ENCODE assay signal across 1 mouse cellular context in the genomic region with DNA sequence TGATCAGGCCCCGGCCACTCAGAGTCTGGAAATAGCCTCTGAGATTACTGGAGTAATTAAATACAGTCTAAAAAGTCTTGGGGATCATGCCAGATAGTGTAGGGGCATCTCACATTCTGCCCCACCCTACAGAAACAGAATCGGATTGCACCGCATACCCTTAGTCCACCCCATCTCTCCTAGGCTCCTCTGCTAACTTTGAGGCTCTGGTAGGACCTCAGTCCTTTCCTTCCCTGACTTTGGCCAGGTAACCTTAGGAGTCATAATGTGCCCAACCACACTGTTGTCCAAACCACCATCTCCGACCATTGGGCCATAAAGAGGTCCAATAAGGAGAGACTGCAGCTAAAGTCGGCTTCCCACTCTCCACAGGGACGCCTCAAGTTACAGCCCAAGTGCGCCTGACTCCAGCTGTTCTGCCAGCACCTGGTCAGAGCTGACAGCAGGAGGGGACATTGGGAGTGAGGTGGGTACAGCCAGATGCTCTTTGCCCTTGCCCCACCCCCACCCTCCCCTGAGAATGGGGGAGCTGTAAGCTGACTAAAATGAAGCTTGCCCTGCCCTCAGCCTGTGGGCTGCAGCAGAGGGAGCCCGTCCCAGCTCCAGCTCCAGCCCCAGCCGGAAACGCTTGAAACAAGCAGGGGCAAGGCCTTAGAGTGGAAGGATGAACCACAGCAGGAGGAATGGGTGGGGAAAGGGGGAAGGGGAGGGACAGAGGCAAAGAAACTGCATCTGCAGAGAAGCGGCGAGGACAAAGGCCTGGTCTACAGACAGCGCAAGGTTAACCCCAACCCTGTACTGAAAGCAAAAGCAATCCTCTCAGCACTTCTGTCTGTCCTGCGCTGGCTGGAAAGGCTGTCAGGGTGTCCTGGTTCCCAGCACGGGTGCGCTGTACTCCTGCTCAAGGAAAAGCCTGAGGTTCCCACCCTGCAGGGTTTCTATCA.
A peak's percentile ranks its signal among the peaks of the same experiment; 100 is the strongest.
TF ChIP-seq lines count a peak whose summit lies in the region.

No protein-coding gene starts in this region.

TF ChIP-seq in MEL, 35 proteins besides CTCF, POLR2A, EP300 and RAD21:
- TF ChIP-seq MAZ (IDR thresholded peaks at IDR 0.05; ENCODE audit: low read depth, low read length) (0 out of 2 replicates have a peak, but pooled peaks have one; percentile 18), SIN3A (IDR thresholded peaks at IDR 0.05; ENCODE audit: low read length) (no peak), NELFE (IDR thresholded peaks at IDR 0.05; ENCODE audit: low read depth, low read length) (0 out of 2 replicates have a peak, but pooled peaks have one; percentile 30), UBTF (IDR thresholded peaks at IDR 0.05; ENCODE audit: borderline replicate concordance, insufficient read depth, low read depth, low read length) (0 out of 2 replicates have a peak, but pooled peaks have one; percentile 58), TBP (IDR thresholded peaks at IDR 0.05; ENCODE audit: low read depth, low read length) (peak; percentile 85)
TF ChIP-seq in MEL: peak in this region for 4.
